Mouse (Mus musculus) heart, postnatal 0 days (tissue): ENCODE measurements around the gene Zmym4. TPM values are rescaled to one million over a fixed set of nuclear protein-coding genes. Genes with fewer than 3 reads are reported as not detected.

Experiments
- ATAC-seq: fragments of 200-750 bp; cut with Nextera tagmentation; 2 replicates; pipeline ENCODE4 v1.8.0; 2017; ENCODE audit warnings: low read depth, moderate number of reproducible peaks, moderate library complexity; ENCODE audit not compliant: insufficient read depth
- DNase-seq: peaks from one replicate; pipeline ENCODE4 v3.0.0-alpha.2; 2016; ENCODE audit warnings: low spot score
- H3K27ac ChIP-seq: fragments of 300-500 bp; sonication (generic); 2 replicates; pipeline ENCODE4 v1.5.1; 2014; ENCODE audit warnings: low read depth, mild to moderate bottlenecking
- H3K27me3 ChIP-seq: fragments of 300-500 bp; sonication (generic); 2 replicates; pipeline ENCODE4 v1.6.1; 2014; ENCODE audit warnings: low read length, mixed read lengths; ENCODE audit not compliant: control insufficient read depth, insufficient read depth
- H3K36me3 ChIP-seq: fragments of 300-500 bp; sonication (generic); replicated peaks from 2 replicates; pipeline ENCODE4 v1.6.1; 2014; ENCODE audit warnings: low read length, mixed read lengths; ENCODE audit not compliant: control insufficient read depth, insufficient read depth
- H3K4me1 ChIP-seq: fragments of 300-500 bp; sonication (generic); 2 replicates; pipeline ENCODE4 v1.6.1; 2014; ENCODE audit warnings: antibody characterized with exemption; ENCODE audit not compliant: control insufficient read depth, insufficient read depth
- H3K4me2 ChIP-seq: fragments of 300-500 bp; sonication (generic); 2 replicates; pipeline ENCODE4 v1.6.1; 2014; ENCODE audit warnings: low read depth, mild to moderate bottlenecking, low read length, moderate library complexity
- H3K4me3 ChIP-seq: fragments of 300-500 bp; sonication (generic); 2 replicates; pipeline ENCODE4 v1.5.1; 2014; ENCODE audit warnings: low read depth, low read length
- H3K9ac ChIP-seq: fragments of 300-500 bp; sonication (generic); replicated peaks from 2 replicates; pipeline ENCODE4 v1.6.1; 2014; ENCODE audit warnings: low read depth, low read length, mixed read lengths
- H3K9me3 ChIP-seq: fragments of 300-500 bp; sonication (generic); replicated peaks from 2 replicates; pipeline ENCODE4 v1.6.1; 2016; ENCODE audit warnings: low read length; ENCODE audit not compliant: control insufficient read depth
- CTCF ChIP-seq: IDR thresholded peaks from 2 replicates; pipeline ENCODE4 v1.5.1; 2016; ENCODE audit warnings: antibody characterized with exemption, control low read depth, low read depth
- EP300 ChIP-seq: IDR thresholded peaks from 2 replicates; pipeline ENCODE4 v1.6.1; 2016; ENCODE audit warnings: antibody characterized with exemption, low read depth
- WGBS: fragments of 180-500 bp; shearing (Covaris S2); extraction: QIAGEN DNeasy Blood & Tissue Kit; methylation state at CpG from one replicate; pipeline ENCODE4 v1.1.7; 2014; 5-methylcytosine and 5-hydroxymethylcytosine counted together
- polyA plus RNA-seq: library from polyadenylated mRNA; unstranded; fragments of >200 nt; fragmentation: Nextera tagmentation; extraction: Ambion mirVana; gene quantifications from 2 replicates; pipeline ENCODE4 v1.2.1, GENCODE M21; 2015
- total RNA-seq: library from RNA; depleted of rRNA; stranded (reverse); fragments of >200 nt; gene quantifications from 2 replicates; pipeline ENCODE4 v1.2.3, GENCODE M21; 2014; ENCODE audit warnings: low replicate concordance

Zmym4 gene
- total and polyA plus RNA-seq, 2 experiments from 2014 or later: 7.9 to 8.4 TPM

DNA sequence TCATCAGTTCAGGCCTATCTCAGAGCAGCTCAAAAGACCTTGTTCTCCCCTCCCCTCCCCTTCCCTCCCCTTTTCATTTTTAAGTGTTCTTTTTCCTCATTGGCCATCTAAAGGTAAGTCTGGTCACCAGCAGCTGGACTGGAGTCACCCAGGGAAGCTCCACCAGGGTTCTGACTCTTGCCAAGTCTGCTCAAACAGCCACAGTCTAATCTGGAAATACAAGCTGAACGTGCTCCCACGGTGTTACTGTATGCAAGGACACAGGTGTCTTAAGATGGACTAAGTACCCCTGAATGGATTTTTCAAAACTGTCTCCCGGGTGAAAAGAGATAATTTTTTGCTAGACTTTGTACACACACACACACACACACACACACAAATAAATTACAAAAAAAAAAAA, 15.4 kb upstream of the Zmym4 start:
- no peak overlapping the region for H3K27ac ChIP-seq
- no peak for TF ChIP-seq EP300
- TF ChIP-seq CTCF: no peak
- DNase-seq: no peak

DNA sequence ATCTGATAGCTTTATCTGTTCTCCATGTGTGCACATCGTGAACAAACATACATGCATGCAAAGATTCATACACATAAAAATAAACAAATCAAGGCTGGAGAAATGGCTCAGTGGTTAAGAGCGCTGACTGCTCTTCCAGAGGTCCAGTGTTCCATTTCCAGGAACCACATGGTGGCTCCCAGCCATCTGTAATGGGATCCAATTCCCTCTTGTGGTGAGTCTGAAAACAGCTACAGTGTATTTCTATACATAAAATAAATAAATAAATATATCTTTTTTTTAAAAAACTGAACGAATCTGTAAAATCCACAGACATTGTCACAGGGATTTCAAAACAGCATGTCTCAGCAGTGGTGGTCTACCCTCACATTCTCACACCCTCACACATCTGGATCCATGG, 10.8 kb upstream of the Zmym4 start:
- no peak for TF ChIP-seq CTCF
- TF ChIP-seq EP300: no peak
- no peak for ATAC-seq
- H3K4me3 ChIP-seq: no peak overlapping the region
- H3K4me2 ChIP-seq: no peak overlapping the region
- H3K4me1 ChIP-seq: no peaks in the 10 kb centered on the region
- no peak overlapping the region for H3K27ac ChIP-seq
- WGBS: 73% methylated on average over 3 of the region's 3 CpGs
- H3K36me3 ChIP-seq: no peaks in the 10 kb centered on the region
- H3K9me3 ChIP-seq: no peaks in the 10 kb centered on the region
- H3K9ac ChIP-seq: no peak overlapping the region
- DNase-seq: no peak
- H3K27me3 ChIP-seq: no peaks in the 10 kb centered on the region

More for the DNA sequence above, 15.4 kb upstream of the Zmym4 start:
- H3K9ac ChIP-seq: no peak overlapping the region
- no peaks in the 10 kb centered on the region for H3K9me3 ChIP-seq
- no peaks in the 10 kb centered on the region for H3K36me3 ChIP-seq
- no peak overlapping the region for H3K4me2 ChIP-seq
- no peak for ATAC-seq
- WGBS: 28% methylated on average over 3 of the region's 3 CpGs
- no peaks in the 10 kb centered on the region for H3K27me3 ChIP-seq
- no peak overlapping the region for H3K4me3 ChIP-seq
- no peaks in the 10 kb centered on the region for H3K4me1 ChIP-seq

DNA sequence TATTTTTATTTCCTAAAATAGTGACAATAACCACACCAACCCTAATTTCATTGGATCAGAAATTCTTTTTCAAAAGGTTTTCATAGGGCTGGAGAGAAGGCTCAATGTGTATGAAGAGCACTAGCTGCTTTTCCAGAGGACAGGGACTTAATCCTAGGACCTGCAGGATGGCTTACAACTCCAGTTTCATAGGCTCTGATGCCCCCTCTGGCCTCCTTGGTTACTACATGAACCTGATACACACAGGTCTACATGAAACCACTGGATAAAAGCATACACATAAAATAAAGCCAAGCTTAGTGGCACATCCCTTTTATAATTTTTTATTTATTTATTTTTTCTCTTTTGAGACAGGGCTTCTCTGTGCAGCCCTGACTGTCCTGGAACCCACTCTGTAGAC, 9.5 kb upstream of the Zmym4 start:
- no peak overlapping the region for H3K9ac ChIP-seq
- H3K4me3 ChIP-seq: no peak overlapping the region
- no peak overlapping the region for H3K4me2 ChIP-seq
- no peak for ATAC-seq
- H3K9me3 ChIP-seq: no peaks in the 10 kb centered on the region
- DNase-seq: no peak
- no peaks in the 10 kb centered on the region for H3K4me1 ChIP-seq
- no peaks in the 10 kb centered on the region for H3K36me3 ChIP-seq
- H3K27me3 ChIP-seq: no peaks in the 10 kb centered on the region
- no peak overlapping the region for H3K27ac ChIP-seq
- TF ChIP-seq EP300: no peak
- peak; percentile 39 for TF ChIP-seq CTCF

DNA sequence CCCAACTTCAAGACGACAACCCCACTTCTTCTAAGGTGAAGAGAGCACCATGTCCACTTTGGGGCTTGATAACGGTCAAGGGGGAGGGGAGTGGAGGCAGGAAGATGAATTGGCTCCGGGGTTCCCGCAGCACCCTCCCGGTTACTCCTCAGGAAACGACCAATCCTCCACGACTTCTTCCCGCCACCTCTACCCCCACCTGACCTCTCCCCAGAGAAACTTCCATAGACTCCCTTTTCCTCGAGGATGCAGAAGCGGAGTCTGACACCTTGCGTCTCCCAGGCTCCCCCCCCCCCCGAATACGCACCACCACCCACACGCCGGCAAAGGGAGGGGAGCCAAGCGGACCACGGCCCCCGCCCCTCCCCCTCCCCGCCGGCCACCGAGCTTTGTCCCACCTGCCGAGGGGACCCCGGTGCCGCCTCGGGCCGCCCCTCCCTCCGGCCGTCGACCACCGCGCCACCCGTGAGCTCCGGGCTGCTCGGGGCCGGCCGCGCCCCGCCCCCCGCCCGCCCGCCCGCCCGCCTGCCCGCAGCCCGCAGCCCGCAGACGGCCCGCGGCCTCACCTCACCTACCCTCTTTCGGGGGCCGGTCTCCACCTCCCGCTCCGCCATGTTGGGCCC, 583 bp downstream of the Zmym4 start:
- Histone ChIP-seq H3K9ac (peak overlapping the region; percentile 99), H3K4me1 (peaks cover 8% of the 10 kb centered on the region), H3K4me2 (peak overlapping the region; percentile 91), H3K27ac (peak overlapping the region; percentile 98), H3K36me3 (no peaks in the 10 kb centered on the region), H3K27me3 (no peaks in the 10 kb centered on the region), H3K4me3 (peak overlapping the region; percentile 99), H3K9me3 (no peaks in the 10 kb centered on the region)
- ATAC-seq (peak; percentile 7; the same call in 1 of the 2 replicates), DNase-seq (no peak)
- 0% methylated on average over 11 of the region's 53 CpGs for WGBS
- no peak for TF ChIP-seq EP300
- TF ChIP-seq CTCF: no peak

DNA sequence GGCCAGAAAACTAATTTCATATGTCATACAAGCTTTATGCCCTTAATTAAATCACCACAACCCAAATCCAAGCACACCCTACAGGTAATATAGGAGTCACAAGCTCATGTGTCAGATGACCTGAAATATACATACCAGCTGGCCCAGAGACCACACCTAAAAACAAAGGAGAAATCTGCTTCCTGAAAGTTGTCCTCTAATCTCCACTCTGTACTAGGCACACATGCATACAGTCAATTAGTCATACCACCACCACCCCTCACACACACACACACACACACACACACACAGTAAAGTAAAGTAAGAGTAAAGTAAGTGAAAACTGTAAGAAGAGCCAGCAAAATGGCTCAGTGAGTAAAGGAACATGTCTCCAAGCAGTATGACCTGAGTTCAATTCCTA, 9.3 kb downstream of the Zmym4 start:
- Histone ChIP-seq H3K27me3 (no peaks in the 10 kb centered on the region), H3K4me2 (no peak overlapping the region), H3K9me3 (no peaks in the 10 kb centered on the region), H3K36me3 (no peaks in the 10 kb centered on the region), H3K4me3 (no peak overlapping the region), H3K27ac (no peak overlapping the region), H3K4me1 (peaks cover 11% of the 10 kb centered on the region; the same call in 1 of the 2 replicates), H3K9ac (no peak overlapping the region)
- no peak for ATAC-seq
- no peak for DNase-seq
- TF ChIP-seq EP300 (no peak), CTCF (no peak)

DNA sequence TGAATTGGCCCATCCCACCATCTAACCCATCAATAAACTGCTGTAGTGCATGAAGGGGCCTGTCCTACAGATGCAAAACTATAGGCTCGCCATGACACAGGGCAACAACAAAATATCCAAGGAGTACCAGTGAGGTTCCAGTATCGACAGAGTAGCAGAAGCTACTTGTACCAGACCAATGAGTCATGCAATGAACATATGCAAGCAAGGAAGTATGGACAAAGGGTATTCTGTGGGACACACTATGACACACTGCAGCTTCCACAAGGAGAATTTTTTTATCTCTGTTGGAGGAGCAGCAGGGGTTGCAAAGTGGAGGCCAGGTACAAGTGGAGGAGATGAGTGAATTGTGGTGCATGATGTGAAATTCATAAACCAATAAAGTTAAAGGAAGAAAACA, 9.7 kb downstream of the Zmym4 start:
- Histone ChIP-seq H3K9me3 (no peaks in the 10 kb centered on the region), H3K4me3 (no peak overlapping the region), H3K4me1 (peaks cover 11% of the 10 kb centered on the region; the same call in 1 of the 2 replicates), H3K9ac (no peak overlapping the region), H3K27ac (no peak overlapping the region), H3K36me3 (no peaks in the 10 kb centered on the region), H3K27me3 (no peaks in the 10 kb centered on the region), H3K4me2 (no peak overlapping the region)
- ATAC-seq (no peak), DNase-seq (no peak)
- 71% methylated on average over 2 of the region's 2 CpGs for WGBS
- no peak for TF ChIP-seq EP300
- no peak for TF ChIP-seq CTCF
